Mouse (Mus musculus) testis, adult 2 months (tissue): ENCODE measurements around the gene Arl13b. TPM values are rescaled to one million over a fixed set of nuclear protein-coding genes. Genes with fewer than 3 reads are reported as not detected.

Source experiments
- H3K27ac ChIP-seq: fragments of 200-500 bp; 2 replicates; pipeline ENCODE4 v1.5.1; 2012; ENCODE audit warnings: low read depth, low read length; ENCODE audit not compliant: control insufficient read depth, insufficient read depth
- H3K27me3 ChIP-seq: fragments of 200-500 bp; 2 replicates; pipeline ENCODE4 v1.6.1; 2012; ENCODE audit warnings: mild to moderate bottlenecking, low read length, moderate library complexity; ENCODE audit not compliant: control insufficient read depth, insufficient read depth
- H3K36me3 ChIP-seq: fragments of 200-500 bp; 2 replicates; pipeline ENCODE4 v1.6.1; 2012; ENCODE audit warnings: mild to moderate bottlenecking, low read length; ENCODE audit not compliant: control insufficient read depth, insufficient read depth
- H3K4me1 ChIP-seq: fragments of 200-500 bp; 2 replicates; pipeline ENCODE4 v1.6.1; 2012; ENCODE audit warnings: low read length; ENCODE audit not compliant: control insufficient read depth, insufficient read depth
- H3K4me3 ChIP-seq: fragments of 200-500 bp; 2 replicates; pipeline ENCODE4 v1.5.1; 2012; ENCODE audit warnings: low read depth, mild to moderate bottlenecking, low read length, moderate library complexity, mixed read lengths; ENCODE audit not compliant: control insufficient read depth
- CTCF ChIP-seq: fragments of 200-500 bp; IDR thresholded peaks from 2 replicates; pipeline ENCODE4 v1.5.1; 2012; ENCODE audit warnings: low read depth, mild to moderate bottlenecking, inconsistent platforms, low read length, moderate library complexity; ENCODE audit not compliant: control insufficient read depth, insufficient read depth, insufficient replicate concordance
- POLR2A ChIP-seq: fragments of 200-500 bp; IDR thresholded peaks from 2 replicates; pipeline ENCODE4 v1.6.1; 2012; ENCODE audit warnings: low read depth, mild to moderate bottlenecking, inconsistent platforms, low read length, moderate library complexity; ENCODE audit not compliant: control insufficient read depth
- polyA plus RNA-seq: library from polyadenylated mRNA; depleted of rRNA; stranded (reverse); fragments of >200 nt; gene quantifications from 2 replicates; pipeline ENCODE4 v1.2.3, GENCODE M21; 2012; rRNA removed

The Arl13b gene
- polyA plus RNA-seq, 1 experiment, result 31.3 TPM

GRCm38 (mm10) chr16:62755307-62755706, 91.5 kb downstream of the Arl13b start:
- Histone ChIP-seq H3K27me3 (no peaks in the 10 kb centered on the region), H3K36me3 (no peaks in the 10 kb centered on the region), H3K27ac (no peak overlapping the region), H3K4me1 (no peaks in the 10 kb centered on the region), H3K4me3 (no peak overlapping the region)
- TF ChIP-seq POLR2A, result no peak

- no peak for TF ChIP-seq POLR2A
- no peak for TF ChIP-seq CTCF
- Histone ChIP-seq H3K27me3 (no peaks in the 10 kb centered on the region), H3K4me3 (no peak overlapping the region), H3K4me1 (no peaks in the 10 kb centered on the region), H3K27ac (no peak overlapping the region), H3K36me3 (no peaks in the 10 kb centered on the region)
Observed at GRCm38 (mm10) chr16:62753597-62753996, 93.2 kb downstream of the Arl13b start.

DNA sequence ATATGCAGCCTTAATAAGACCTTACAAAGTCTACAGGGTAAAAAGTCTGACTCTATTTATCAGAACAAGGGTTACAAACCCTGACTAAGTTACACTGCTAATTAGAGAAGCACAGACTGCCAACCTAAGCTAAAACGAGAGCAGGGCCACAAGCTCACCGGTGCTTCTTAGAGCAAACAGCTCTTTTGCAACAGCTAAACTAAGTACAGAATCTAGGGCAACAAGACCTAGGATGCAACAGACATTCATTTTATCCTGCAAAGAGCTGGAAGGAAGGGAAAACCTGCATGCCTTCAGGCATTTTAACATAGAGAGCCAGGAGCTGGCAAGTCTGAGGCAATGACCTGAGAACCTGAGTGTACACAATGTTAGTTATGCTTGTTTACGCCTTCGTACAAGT, 93.8 kb downstream of the Arl13b start:
- TF ChIP-seq CTCF (no peak), POLR2A (no peak)
- Histone ChIP-seq H3K4me1 (no peaks in the 10 kb centered on the region), H3K27me3 (no peaks in the 10 kb centered on the region), H3K4me3 (no peak overlapping the region), H3K27ac (no peak overlapping the region), H3K36me3 (no peaks in the 10 kb centered on the region)

DNA sequence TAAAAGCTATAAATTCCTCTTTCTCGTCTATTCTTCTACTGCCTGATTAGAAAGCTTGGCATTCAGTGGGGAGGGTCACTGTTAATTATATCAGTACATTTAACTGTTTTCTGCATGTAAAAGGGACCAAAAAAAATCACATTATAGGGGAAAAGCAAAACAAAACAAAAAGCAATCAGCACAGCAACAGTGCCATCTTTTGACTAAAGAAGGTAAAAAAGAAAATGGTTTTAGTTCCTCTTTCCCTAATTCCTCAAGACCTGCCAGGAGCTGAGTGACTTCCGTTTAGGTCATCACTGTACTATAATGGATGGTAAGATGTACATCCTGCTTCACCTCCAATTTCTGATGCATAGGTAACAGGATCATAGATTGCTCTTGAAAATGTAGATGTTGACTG, 101.0 kb downstream of the Arl13b start:
- TF ChIP-seq CTCF (no peak), POLR2A (no peak)
- Histone ChIP-seq H3K27me3 (no peaks in the 10 kb centered on the region), H3K4me3 (no peak overlapping the region), H3K36me3 (no peaks in the 10 kb centered on the region), H3K27ac (no peak overlapping the region), H3K4me1 (no peaks in the 10 kb centered on the region)

Other genes with a start within 250 kb of the Arl13b start
- 4.3 and 4.6 TPM in 2 replicates for gene Nsun3, start 60.2 kb downstream of the Arl13b start, polyA plus RNA-seq
- gene Stx19, start 32.4 kb downstream of the Arl13b start, polyA plus RNA-seq, result not detected in 2 replicates
- gene Pros1, start 7.3 kb upstream of the Arl13b start, polyA plus RNA-seq, result 6.9 and 8.9 TPM in 2 replicates